Mouse (Mus musculus): ENCODE data around the gene Hoxa4.

Hoxa4 gene

DNA sequence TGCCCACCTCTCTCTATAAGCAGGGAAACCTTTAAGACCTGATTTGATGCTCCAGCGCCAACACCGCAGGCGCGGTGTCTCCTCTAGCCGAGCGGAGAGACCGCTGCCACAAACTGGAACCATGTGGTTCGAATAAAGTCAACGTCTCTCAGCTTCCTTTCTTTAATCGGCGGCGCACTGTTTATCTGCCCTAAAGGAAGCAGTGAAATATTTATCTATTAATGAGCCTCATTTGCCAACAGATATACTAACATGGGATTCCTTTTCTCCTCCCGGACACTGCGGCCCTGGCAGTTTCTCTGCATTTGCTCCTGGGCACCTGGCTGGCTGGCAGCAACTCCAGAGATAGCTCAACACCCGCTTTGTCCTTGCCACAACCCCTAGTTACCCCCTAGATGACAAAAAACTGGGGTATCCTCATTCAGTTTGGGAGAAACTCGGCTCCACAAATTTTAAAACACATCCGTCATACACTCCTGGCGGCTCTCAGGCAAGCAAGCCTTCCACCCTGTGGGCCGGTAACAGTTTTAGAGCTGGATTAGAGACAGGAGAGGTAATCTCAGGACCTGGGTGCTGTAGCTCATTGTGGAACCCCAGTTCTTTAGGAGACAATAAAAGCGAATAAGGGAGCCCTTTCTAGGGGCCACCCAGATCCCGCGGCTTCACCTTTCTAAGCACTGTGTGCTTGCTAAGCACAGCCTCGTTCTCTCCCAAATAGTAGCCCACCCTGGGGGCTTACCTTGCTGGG, 26.5 kb upstream of the Hoxa4 start:
- in situ Hi-C loops (cut with MboI, MseI) = loop anchor here (5.0 to 25.0 kb wide), 3 partner anchors 356 to 1043 kb away; no protein-coding TSS in a partner anchor

DNA sequence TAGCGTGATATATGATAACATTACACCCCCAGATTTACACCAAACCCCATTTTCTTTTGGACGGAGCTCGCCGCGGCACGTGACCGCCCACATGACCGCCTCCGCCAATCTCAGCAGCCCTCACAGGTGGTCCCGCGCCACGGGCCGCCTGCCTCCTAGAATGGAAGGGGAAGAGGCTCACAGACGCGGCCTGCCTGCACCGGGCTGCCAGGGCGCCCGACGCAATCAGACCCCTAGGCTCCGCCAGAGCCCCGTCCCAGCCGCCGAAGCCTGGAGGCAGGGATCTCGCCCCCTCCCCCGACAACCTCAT, 25.9 kb upstream of the Hoxa4 start:
- in situ Hi-C loops (cut with MboI, MseI) = loop anchor here (5.0 to 25.0 kb wide), 3 partner anchors 355 to 1043 kb away; no protein-coding TSS in a partner anchor

- in situ Hi-C loops (cut with MboI, MseI) = loop anchor here (5.0 to 25.0 kb wide), 3 partner anchors 355 to 1042 kb away; no protein-coding TSS in a partner anchor
Measured at GRCm38 (mm10) chr6:52216691-52217458, 25.3 kb upstream of the Hoxa4 start.

- in situ Hi-C loops (cut with MboI, MseI) = loop anchor here (5.0 to 25.0 kb wide), 3 partner anchors 354 to 1041 kb away; no protein-coding TSS in a partner anchor
Measured at GRCm38 (mm10) chr6:52215771-52216535, 24.4 kb upstream of the Hoxa4 start.

- in situ Hi-C loops (cut with MboI, MseI) = loop anchor here (5.0 to 25.0 kb wide), 3 partner anchors 353 to 1040 kb away; no protein-coding TSS in a partner anchor
Measured at GRCm38 (mm10) chr6:52215070-52215469, 23.5 kb upstream of the Hoxa4 start.

DNA sequence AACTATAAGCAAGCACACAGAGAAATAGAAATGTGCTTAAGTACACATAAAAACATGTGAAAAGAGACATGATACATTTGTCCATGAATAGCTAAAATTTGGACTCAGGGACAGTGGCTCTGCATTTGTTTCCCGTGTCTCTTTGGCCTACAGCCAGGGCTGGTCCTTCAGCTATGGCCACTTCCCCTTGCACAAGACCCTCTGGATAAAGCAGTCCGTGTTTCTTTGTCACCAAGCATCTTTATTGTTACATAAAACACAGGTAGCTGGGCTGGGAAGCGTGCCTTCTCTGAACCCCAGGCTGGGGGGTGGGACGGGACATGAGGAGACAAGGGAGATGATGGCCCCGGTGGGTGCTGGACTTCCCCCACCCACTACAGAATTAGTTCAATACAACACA, 22.7 kb upstream of the Hoxa4 start:
- in situ Hi-C loops (cut with MboI, MseI) = loop anchor here (10.0 to 25.0 kb wide), 2 partner anchors 352 to 1039 kb away; no protein-coding TSS in a partner anchor

DNA sequence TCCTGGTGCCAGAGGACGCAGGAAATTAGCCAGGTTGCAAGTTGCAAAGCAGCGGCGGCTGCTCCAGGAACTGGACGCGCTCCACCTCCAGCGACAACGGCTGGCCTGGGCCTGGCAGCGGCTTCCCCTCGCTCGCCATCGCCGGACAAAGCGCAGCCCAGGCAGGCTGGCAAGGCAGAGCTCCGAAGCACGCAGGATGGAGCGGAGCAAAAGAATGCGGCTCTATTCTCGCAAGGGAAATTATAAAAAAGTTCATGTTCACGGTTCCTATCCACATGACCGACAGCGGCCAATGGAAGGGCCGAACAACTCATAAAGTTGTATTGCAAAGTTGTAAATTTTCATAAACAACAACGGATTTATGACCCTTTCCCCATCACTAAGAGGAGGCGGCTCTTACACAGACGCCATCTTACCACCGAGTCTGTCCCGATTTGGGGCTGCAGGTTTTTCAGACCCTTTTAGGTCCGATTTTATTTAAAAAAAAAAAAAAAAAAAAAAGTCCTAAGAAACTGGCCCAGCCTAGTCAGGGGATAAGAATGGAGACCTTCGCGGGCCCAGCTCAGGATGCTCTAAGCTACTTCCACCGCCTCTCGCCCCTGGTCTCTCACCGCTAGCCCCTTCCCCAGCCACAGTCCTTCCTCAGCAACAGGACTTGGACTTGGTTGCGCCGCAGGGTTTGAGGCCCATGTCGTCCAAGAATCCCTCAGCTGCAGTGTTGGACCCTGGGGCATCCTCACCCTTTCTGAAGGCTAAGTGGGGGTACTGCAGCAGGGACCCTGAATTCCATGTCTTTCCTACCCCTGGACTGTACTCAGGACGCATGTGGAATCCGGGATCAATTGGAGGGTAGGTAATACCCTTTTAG, 21.8 kb upstream of the Hoxa4 start, which contains the start of the genes Hoxa3 and Gm28308:
Gene Hoxa3 (minus strand): TSS at position 218 of the 868 bp plus-strand sequence.
Gene Gm28308 (minus strand): TSS at position 221 of the 868 bp plus-strand sequence.
- in situ Hi-C loops (cut with MboI, MseI) = loop anchor here (10.0 to 25.0 kb wide), 2 partner anchors 351 to 1039 kb away; no protein-coding TSS in a partner anchor

DNA sequence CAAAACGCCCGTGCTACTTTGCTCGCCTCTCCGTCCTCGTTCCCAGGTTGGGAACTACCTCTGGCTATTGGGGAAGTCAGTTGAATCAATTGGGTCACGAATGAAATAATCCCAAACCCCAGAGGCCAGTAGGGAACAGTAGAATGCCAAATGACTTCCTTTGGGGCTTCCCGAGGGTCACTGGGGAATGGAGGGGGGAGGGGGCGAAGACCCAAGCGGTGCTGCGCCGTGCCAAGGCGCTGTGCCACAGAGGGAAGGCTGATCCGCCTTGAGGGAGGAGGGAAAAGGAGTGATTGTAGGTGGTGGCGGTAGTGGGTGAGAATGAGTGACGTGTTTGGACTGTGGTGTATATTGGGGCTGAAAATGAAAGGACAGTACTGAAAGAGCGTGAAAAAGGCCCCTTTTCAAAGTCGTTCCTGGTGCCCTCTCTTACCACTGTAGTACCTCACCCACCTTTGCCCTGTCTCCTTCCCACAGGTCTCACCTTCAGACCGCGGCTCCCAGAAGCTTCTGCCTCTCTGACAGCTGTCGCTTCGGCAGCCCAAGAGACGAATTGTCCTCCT, 21.1 kb upstream of the Hoxa4 start:
- in situ Hi-C loops (cut with MboI, MseI) = loop anchor here (10.0 to 25.0 kb wide), 2 partner anchors 350 to 1038 kb away; no protein-coding TSS in a partner anchor

DNA sequence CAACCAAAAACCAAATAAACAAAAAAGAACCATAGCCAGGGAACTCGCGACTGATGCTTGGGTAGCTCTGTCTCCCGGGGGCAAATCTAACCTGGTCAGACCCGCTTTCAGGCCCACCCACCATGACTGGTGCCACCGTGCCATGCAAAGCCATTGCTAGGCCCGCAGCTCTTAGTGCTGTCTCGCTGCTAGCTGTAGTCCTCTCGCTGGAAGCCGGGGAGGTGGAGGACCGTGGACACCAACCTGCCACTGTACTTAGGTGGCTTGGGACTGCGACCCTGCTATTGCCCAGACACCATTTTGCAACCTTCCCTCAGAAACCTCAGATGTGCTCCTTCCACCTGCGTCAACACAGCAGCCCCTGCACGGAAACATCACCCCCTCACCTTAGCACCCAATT, 20.4 kb upstream of the Hoxa4 start:
- in situ Hi-C loops (cut with MboI, MseI) = loop anchor here (10.0 to 25.0 kb wide), 2 partner anchors 350 to 1037 kb away; no protein-coding TSS in a partner anchor

DNA sequence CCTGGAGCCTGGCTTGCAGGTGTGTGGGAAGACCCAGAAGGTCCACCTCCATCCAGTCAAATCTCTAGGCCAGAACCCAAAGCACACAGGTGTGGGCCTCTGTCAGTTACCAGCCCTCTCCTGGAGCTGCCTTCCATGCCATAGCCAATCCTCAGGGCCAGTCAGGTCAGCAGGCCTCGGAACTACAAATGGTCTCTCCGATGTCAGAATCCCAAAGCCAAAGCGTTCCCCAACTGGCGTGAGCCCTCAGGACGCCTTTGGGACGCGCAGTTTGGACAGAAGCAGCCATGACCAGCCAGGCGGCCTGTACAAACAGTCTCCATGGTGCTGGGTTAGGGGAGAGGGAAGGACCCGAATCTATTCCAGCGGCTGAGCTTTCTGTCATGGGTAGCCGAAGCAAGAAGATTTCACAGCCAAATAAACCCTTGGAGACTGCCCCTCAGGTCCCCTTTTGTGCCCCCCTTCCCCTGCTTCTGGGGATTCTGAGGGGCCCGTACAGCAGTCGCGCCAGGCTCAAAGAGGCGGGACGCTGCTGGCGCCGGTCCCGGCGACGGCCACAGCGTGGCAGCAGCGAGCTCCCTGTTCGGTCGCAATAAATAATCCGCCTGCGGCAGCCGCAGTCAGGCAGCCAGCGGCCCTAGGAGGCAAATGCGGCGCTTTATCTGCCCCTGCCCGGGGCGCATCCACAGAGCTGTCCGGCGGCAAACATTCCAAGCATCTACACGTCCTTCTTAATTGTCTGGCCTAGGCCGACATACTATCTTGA, 19.8 kb upstream of the Hoxa4 start:
- in situ Hi-C loops (cut with MboI, MseI) = loop anchor here (10.0 to 25.0 kb wide), 2 partner anchors 349 to 1037 kb away; no protein-coding TSS in a partner anchor

- in situ Hi-C loops (cut with MboI, MseI) = loop anchor here (10.0 to 25.0 kb wide), 2 partner anchors 347 to 1035 kb away; no protein-coding TSS in a partner anchor
Measured at GRCm38 (mm10) chr6:52209685-52210046, 18.1 kb upstream of the Hoxa4 start.

- in situ Hi-C loops (cut with MboI, MseI) = loop anchor here (25.0 kb wide), 1 partner anchor 347 kb away; no protein-coding TSS in a partner anchor
Measured at GRCm38 (mm10) chr6:52208868-52209684, 17.5 kb upstream of the Hoxa4 start.

DNA sequence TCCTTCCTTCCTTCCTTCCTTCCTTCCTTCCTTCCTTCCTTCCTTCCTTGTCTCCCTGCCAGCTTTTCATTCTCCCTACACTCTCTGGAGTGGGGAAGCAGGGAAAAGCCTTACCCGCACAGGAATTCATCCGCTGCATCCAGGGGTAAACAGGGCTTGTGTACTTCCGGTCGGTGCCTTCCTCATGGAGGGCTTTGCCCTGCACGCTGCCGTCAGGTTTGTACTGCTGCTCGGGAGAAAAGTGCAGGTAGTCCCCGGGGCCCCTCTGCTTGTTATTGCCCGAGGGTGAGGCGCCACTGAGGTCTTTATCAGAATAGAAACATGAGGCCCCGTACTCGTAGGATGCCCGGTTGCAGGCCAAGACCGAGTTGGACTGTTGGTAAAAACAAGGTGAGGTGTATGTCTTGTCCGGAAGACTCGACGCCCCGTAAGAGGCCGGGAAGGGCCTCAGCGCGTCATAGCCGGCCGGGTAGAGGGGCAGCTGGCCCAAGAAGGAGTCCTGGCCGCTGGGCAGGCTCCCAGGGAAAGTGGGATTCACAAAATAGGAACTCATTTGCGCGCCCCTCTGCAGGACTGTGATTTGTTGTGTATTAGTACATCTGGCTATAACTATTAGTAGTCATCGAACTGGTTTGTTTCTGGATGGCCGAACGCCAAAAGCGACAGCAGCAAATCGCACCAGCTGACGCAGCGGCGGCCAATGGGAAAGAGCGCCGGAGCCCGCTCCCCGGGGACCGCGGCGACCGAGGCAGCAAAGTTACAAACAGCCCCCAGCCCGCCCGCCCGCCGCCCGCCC, 16.7 kb upstream of the Hoxa4 start, which contains the start of gene Hoxa6:
Gene Hoxa6 (minus strand): TSS at position 651 of the 796 bp plus-strand sequence.
- in situ Hi-C loops (cut with MboI, MseI) = loop anchor here (25.0 kb wide), 1 partner anchor 346 kb away; no protein-coding TSS in a partner anchor

- in situ Hi-C loops (cut with MboI, MseI) = loop anchor here (25.0 kb wide), 1 partner anchor 345 kb away; no protein-coding TSS in a partner anchor
Measured at GRCm38 (mm10) chr6:52207684-52207976, 16.1 kb upstream of the Hoxa4 start.

- in situ Hi-C loops (cut with MboI, MseI) = loop anchor here (25.0 kb wide), 1 partner anchor 345 kb away; no protein-coding TSS in a partner anchor
Measured at GRCm38 (mm10) chr6:52206882-52207683, 15.5 kb upstream of the Hoxa4 start.
